ENCODE assay signal across 9 mouse cellular contexts in genomic region chr5:123128426-123129169, GRCm38 (mm10). TPM values are rescaled to one million over a fixed set of nuclear protein-coding genes. Genes with fewer than 3 reads are reported as not detected.
DNase-seq lines count a peak whose midpoint lies in the region; ATAC-seq lines count a peak whose summit lies in the region.
"Had no signal": no experiment of that assay in that cellular context is flagged by ENCODE, and none has a peak within 500 bp of the region (broad histone marks: within the 10 kb centered on the region; RNA-seq: fewer than 3 reads in every experiment).

No protein-coding gene starts in this region.

- peaks cover 30% of the 10 kb centered on the region for H3K4me1 ChIP-seq in hindbrain, embryonic 10.5 days (replicated peaks)

- peak; percentile 44 for DNase-seq in adrenal gland, postnatal 14 days
- no peak for DNase-seq in adrenal gland, adult 18-20 months (ENCODE audit: low spot score in 2 of 2)
- DNase-seq in lung, adult 18-20 months, result peak; percentile 63 to 70
- DNase-seq in spleen, postnatal 14 days (ENCODE audit: low spot score in 2 of 2), result peak; percentile 56 to 66
- DNase-seq in embryo, embryonic 9.5 days (ENCODE audit: extremely low spot score), result no peak
- no peak for DNase-seq in Muller cell, postnatal 12 days (ENCODE audit: inconsistent ontology term)
- DNase-seq in hindbrain, embryonic 10.5 days (ENCODE audit: low spot score), result no peak

- no peak overlapping the region for H3K27ac ChIP-seq in hindbrain, embryonic 10.5 days
- H3K27ac ChIP-seq: midbrain, embryonic 12.5 days had no signal

- H3K36me3 ChIP-seq in hindbrain, embryonic 10.5 days, result peaks cover 77% of the 10 kb centered on the region

- 60% methylated on average over 10 of the region's 10 CpGs for WGBS in hindbrain, embryonic 10.5 days

- H3K9me3 ChIP-seq in hindbrain, embryonic 10.5 days, result no peaks in the 10 kb centered on the region
- H3K9me3 ChIP-seq: midbrain, embryonic 12.5 days had no signal

- H3K27me3 ChIP-seq in hindbrain, embryonic 10.5 days (ENCODE audit: insufficient read depth, poor library complexity, severe bottlenecking), result peaks cover 13% of the 10 kb centered on the region

- H3K4me3 ChIP-seq in hindbrain, embryonic 10.5 days, result no peak overlapping the region; the same call in 1 of the 2 replicates
- H3K4me3 ChIP-seq: midbrain, embryonic 12.5 days had no signal

- ATAC-seq in common myeloid progenitor, adult 5-6 weeks (replicated peaks; ENCODE audit: low read depth, poor library complexity, severe bottlenecking), result peak; percentile 60

RNA-seq across cellular contexts. Expression of gene Rhof, which starts 3.9 kb away (rescaled TPM):
- total RNA-seq in adrenal gland, postnatal 14 days (2021), result 0.89 and 4.2 TPM in 2 replicates
- total RNA-seq in adrenal gland, adult 18-20 months (2021), result 1 to 10 TPM in 1 of 2 experiments, under 1 TPM in 1; 0.66 to 1.2 TPM
- total RNA-seq in common myeloid progenitor, adult 5-6 weeks (2017), result 3.4 TPM in 2 replicates
- polyA plus RNA-seq in hindbrain, embryonic 10.5 days (2016; fragmentation: Nextera tagmentation; extraction: Ambion mirVana), result 1.9 and 2.2 TPM in 2 replicates

RNA-seq across cellular contexts. Expression of gene Setd1b, which starts 13.4 kb away (rescaled TPM):
- 25.5 and 29.7 TPM in 2 replicates for total RNA-seq in adrenal gland, postnatal 14 days (2021)
- 10 to 100 TPM; 19.1 to 25.8 TPM for total RNA-seq in adrenal gland, adult 18-20 months (2021)
- 6.3 and 7.7 TPM in 2 replicates for total RNA-seq in common myeloid progenitor, adult 5-6 weeks (2017)
- 7.9 and 9.5 TPM in 2 replicates for polyA plus RNA-seq in hindbrain, embryonic 10.5 days (2016; fragmentation: Nextera tagmentation; extraction: Ambion mirVana)

RNA-seq across cellular contexts. Expression of gene Psmd9, which starts 40.6 kb away (rescaled TPM):
- 25.6 and 28.6 TPM in 2 replicates for total RNA-seq in adrenal gland, postnatal 14 days (2021)
- total RNA-seq in adrenal gland, adult 18-20 months (2021), result 10 to 100 TPM; 20.7 to 21.1 TPM
- total RNA-seq in common myeloid progenitor, adult 5-6 weeks (2017), result 27.1 and 44.4 TPM in 2 replicates
- polyA plus RNA-seq in hindbrain, embryonic 10.5 days (2016; fragmentation: Nextera tagmentation; extraction: Ambion mirVana), result 77.7 and 86.3 TPM in 2 replicates

RNA-seq across cellular contexts. Expression of gene Hpd, which starts 53.9 kb away (rescaled TPM):
- 9.9 and 203 TPM in 2 replicates for total RNA-seq in adrenal gland, postnatal 14 days (2021)
- total RNA-seq in adrenal gland, adult 18-20 months (2021), result 1 to 10 TPM; 1.2 to 3.6 TPM
- total RNA-seq in common myeloid progenitor, adult 5-6 weeks (2017), result not detected in 2 replicates
- not detected in 2 replicates for polyA plus RNA-seq in hindbrain, embryonic 10.5 days (2016; fragmentation: Nextera tagmentation; extraction: Ambion mirVana)
- polyA plus RNA-seq: midbrain, embryonic 12.5 days had no signal

Comparison
In these comparisons a context has a peak if more than half of its experiments do, and no peak if none do; other contexts are left out.
1. DNase-seq: peak in adrenal gland, postnatal 14 days (single experiment), lung, adult 18-20 months (2 of 2) and spleen, postnatal 14 days (2 of 2); none in adrenal gland, adult 18-20 months (0 of 2), embryo, embryonic 9.5 days (single experiment), Muller cell, postnatal 12 days (single experiment) and hindbrain, embryonic 10.5 days (single experiment).